Mouse (Mus musculus): ENCODE results near the gene Adcy3. TPM values are rescaled to one million over a fixed set of nuclear protein-coding genes. Genes with fewer than 3 reads are reported as not detected.
"Not testable (repeated sequence)": the region's sequence is repeated elsewhere in the genome, so short reads cannot be mapped to it uniquely, and the experiment has no call there.

The Adcy3 gene
- polyA plus RNA-seq, 2 experiments from 2014 or later = 3.8 to 5.3 TPM

GRCm38 (mm10) chr12:4184648-4185047 is 51.7 kb downstream of the Adcy3 start:
- ATAC-seq = no peak

- ATAC-seq = no peak
Observed at GRCm38 (mm10) chr12:4188171-4189059, 55.5 kb downstream of the Adcy3 start.

- no peak for ATAC-seq
Observed at GRCm38 (mm10) chr12:4189060-4189447, 56.2 kb downstream of the Adcy3 start.

- no peak for ATAC-seq
Observed at GRCm38 (mm10) chr12:4192514-4192913, 59.6 kb downstream of the Adcy3 start.

- no peak for ATAC-seq
Observed at GRCm38 (mm10) chr12:4193025-4193740, 60.3 kb downstream of the Adcy3 start.

- no peak for ATAC-seq
Observed at GRCm38 (mm10) chr12:4194643-4195042, 61.7 kb downstream of the Adcy3 start.

GRCm38 (mm10) chr12:4198702-4199101 is 65.8 kb downstream of the Adcy3 start:
- ATAC-seq = no peak

- ATAC-seq = no peak
Observed at GRCm38 (mm10) chr12:4199271-4199670, 66.4 kb downstream of the Adcy3 start.

GRCm38 (mm10) chr12:4201454-4202200 is 68.7 kb downstream of the Adcy3 start:
- ATAC-seq = no peak

GRCm38 (mm10) chr12:4202206-4202605 is 69.3 kb downstream of the Adcy3 start:
- ATAC-seq = no peak

GRCm38 (mm10) chr12:4206106-4206505 is 73.2 kb downstream of the Adcy3 start:
- ATAC-seq = no peak

GRCm38 (mm10) chr12:4208405-4209133 is 75.7 kb downstream of the Adcy3 start:
- peak; percentile 89 for ATAC-seq

- no peak for ATAC-seq
Observed at GRCm38 (mm10) chr12:4209196-4209595, 76.3 kb downstream of the Adcy3 start.

GRCm38 (mm10) chr12:4211174-4211573 is 78.3 kb downstream of the Adcy3 start:
- ATAC-seq = no peak

GRCm38 (mm10) chr12:4212908-4213307 is 80.0 kb downstream of the Adcy3 start:
- no peak for ATAC-seq

GRCm38 (mm10) chr12:4230156-4230555 is 97.3 kb downstream of the Adcy3 start:
- ATAC-seq = no peak

GRCm38 (mm10) chr12:4232777-4233176 is 99.9 kb downstream of the Adcy3 start:
- ATAC-seq = no peak

- peak; percentile 95 for ATAC-seq
Observed at GRCm38 (mm10) chr12:4233572-4234508, 100.9 kb downstream of the Adcy3 start, which contains the start of the genes Ptrhd1 and Cenpo. Ptrhd1 (plus strand) TSS chr12:4234027. Cenpo (minus strand) TSS chr12:4234294.

GRCm38 (mm10) chr12:4237481-4237880 is 104.6 kb downstream of the Adcy3 start:
- no peak for ATAC-seq

GRCm38 (mm10) chr12:4240281-4240680 is 107.4 kb downstream of the Adcy3 start:
- ATAC-seq = not testable (repeated sequence)

- ATAC-seq = no peak
Observed at GRCm38 (mm10) chr12:4243805-4244204, 110.9 kb downstream of the Adcy3 start.

All from CD4-positive, CD25-positive, alpha-beta regulatory T cell, adult 4 months (primary cell).